Mouse (Mus musculus) megakaryocyte-erythroid progenitor cell, adult 5-6 weeks (primary cell): Measurements from ENCODE around the gene Naa16. TPM values are rescaled to one million over a fixed set of nuclear protein-coding genes. Genes with fewer than 3 reads are reported as not detected.

Source experiments
- ATAC-seq: replicated peaks from 2 replicates; pipeline ENCODE4 v1.8.0; 2016; ENCODE audit warnings: mild to moderate bottlenecking, inconsistent platforms; ENCODE audit not compliant: severe bottlenecking, poor library complexity, low FRiP score, low TSS enrichment
- total RNA-seq, 2 experiments: library from RNA; stranded (forward) in 1 of 2; stranded (reverse) in 1 of 2; fragments of 200-1000, 215-1000 nt in 1 of 2; fragments of >200 nt in 1 of 2; fragmentation: Nextera tagmentation in 1 of 2; gene quantifications; 2 replicates each; pipeline ENCODE4 v1.2.3; 2014 to 2017

Naa16 gene
- total RNA-seq, 2 experiments from 2014 or later, result 34.0 to 40.3 TPM

DNA sequence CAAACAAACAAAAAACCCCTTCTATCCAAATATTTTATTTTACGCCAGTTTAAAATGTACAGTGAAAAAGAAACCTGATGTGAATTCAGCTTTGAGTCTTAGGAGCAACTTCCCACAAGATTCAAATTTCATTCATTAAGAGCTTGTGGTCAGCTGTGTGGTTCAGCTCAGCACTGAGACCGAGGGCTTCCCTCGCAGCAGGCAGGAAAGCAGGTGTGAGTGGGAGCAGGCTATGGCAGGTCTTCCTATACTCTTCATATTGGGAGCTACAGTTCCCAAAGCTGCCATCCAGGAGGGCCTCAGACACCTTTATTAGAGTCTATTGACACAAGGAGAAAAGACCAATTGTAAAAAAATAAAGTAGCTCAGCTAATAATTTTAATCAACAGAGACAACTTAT is 55.0 kb downstream of the Naa16 start:
- ATAC-seq, result no peak

DNA sequence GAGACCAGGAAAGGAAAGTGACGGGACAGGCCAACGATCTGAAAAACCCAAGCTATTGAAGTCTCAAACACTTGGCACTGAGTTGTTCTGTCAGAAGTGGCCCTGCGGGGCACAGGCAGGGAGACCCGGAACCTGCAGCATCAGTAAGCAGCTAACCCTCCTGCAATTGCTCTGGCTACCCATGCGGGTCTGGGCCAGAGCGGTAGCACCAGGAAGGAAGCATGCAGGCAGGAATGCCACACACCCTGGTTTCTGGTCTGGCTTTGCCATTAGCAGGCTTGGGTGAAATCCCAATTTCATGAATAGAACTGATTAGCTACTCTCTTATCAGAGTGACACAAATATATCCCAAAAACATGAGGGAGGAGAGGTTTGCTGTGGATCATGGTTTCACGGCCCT is 58.6 kb downstream of the Naa16 start:
- ATAC-seq, result no peak

DNA sequence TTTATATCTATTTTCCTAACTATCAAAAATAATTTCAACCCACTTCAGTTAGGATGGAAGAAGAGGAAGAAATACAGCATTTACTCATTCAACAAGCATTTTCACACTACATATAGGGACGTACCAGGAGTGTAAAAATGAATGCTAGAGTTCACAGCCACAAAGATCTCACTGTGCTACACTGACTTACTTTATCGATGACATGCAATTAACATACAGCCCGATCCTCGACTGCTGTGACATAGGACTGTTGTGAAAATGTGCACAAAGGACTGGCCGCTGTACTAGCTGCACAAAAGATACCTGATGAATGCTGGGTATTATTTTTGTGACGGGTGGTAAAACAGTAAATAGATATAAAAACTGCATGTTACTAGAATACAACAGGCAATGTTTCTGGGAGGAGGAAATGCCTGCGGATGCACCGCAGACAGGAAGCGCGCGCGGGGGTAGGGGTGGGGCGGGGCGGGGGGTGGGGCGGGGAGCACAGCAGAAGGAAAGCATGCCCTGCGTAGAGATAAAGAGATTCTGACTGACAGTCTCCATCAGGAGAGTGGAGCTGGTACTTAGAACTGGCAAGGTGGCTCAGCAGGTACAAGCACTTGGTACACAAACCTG is 59.5 kb downstream of the Naa16 start:
- peak; percentile 80 for ATAC-seq

DNA sequence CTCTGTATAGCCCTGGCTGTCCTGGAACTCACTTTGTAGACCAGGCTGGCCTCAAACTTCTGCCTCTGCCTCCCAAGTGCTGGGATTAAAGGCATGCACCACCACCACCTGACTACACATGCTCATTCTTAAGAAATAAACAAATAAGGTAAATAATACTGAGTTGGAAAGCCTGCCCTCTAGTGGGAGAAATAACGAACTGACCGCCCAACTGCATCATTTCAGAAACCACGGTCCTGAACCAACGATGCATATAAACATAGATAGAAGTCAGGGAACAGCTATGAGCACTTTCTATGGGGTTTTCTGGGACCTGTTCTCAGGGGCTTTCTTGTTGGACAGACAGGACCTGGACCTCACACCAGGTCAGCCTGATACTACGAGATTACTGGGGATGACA is 63.5 kb downstream of the Naa16 start:
- ATAC-seq, result 0 out of 2 replicates have a peak, but pooled peaks have one; percentile 51

DNA sequence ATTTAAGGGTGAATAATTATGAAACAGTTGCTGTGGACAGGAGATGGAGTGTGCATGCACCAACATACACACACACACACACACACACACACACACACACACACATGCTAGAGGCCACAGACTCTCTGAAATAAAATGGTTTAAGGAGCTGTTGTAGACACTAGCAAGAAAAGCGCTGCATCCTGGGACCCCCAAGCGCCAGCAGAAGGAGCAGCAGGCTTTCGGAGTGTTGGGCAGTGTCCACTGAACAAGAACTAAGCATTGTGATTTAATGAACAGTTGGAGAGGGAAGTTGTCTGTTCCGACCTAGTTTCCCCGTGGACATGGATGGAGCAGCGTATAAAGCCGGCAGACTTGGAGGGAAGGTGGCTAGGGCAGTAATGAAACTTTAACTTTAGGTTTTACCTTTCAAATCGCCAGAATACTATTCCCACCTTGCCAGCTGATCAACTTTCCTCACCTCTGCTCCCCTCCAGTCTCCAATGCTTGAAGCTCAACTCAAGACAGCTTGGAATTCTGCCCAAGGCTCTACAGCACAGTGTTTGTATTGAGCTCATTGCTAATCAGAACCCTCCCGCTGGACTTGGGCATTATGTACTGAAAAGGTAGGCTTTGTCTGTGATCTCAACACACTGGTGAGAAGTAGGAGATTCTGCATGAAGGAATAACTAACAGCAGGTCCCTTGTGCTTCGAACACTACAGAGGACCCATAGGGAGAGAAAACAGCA is 66.3 kb downstream of the Naa16 start:
- ATAC-seq, result no peak

DNA sequence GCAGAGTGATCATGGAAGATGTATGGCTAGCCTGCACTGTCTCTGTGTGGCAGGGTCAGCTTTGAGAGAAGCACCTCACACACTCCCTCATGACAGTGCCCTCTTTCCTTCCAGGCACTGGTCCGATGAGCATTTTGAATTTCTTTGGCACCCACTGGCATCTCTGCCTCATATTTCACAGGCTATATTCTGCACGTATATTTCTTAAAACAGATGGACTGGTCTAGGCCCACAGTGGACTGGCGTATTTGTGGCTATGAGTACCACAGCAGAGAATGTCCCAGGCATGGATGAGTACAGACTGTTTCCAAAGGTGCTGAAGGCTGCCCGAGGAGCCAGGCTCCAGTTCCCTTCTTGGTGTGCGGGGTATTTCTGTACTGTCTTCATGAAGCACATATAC is 68.7 kb downstream of the Naa16 start:
- no peak for ATAC-seq

DNA sequence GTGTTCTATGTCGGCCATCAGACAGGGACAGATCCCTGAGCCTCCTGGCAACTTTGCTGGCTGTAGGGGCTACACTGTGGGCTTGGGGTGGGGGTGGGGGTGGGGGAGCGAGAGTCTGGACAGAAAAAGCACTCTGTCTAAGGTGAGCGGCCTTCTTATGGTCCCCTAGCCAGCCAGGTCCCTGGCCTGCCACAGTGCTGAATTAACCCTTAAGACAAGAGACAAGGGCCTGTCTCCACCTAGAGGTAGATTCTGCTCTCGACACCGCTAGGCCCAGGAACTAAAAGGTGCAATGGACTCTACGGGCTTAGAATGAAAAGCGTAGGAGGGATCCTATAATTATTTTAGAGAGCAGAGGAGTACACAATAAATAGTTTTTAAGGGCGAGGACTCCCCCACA is 69.4 kb downstream of the Naa16 start:
- ATAC-seq, result peak; percentile 91

DNA sequence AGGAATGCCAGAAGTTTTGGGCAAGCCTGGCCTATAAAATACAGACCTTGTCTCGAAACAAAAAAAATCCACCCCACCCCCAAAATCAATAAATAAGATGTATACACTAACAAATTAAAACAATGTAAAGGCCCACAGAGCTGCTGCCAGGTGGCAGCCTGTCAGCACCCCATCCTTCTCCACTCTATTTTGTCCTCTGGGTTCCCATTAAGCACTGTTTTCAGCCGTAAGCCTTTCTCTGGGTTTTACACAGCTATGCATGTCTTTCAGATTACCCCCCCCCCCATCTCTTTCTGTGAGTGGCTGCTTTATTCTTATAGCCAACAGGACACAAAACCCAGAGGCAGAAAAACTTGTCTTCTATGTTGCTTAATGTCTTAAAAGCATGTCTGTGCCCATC is 73.0 kb downstream of the Naa16 start:
- no peak for ATAC-seq

DNA sequence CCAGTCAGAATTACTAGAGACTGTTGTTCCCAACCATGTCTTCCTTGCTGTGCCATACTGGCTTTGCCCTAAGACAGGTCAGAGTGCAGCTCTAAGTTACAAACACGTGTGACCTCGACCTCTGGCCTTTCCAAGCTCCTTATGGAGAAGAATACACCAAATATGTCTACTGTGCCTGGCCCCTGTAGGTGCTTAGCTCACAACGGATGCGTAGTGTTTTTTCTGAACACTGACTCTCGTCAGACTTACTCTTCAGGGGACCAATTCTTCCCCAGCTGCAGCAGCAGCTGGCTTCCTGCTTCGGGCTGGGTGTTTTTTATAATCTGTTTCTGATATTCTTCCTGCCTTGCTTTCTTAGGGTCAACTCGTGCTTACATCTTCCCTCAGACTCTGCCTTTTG is 74.7 kb downstream of the Naa16 start:
- ATAC-seq, result no peak

DNA sequence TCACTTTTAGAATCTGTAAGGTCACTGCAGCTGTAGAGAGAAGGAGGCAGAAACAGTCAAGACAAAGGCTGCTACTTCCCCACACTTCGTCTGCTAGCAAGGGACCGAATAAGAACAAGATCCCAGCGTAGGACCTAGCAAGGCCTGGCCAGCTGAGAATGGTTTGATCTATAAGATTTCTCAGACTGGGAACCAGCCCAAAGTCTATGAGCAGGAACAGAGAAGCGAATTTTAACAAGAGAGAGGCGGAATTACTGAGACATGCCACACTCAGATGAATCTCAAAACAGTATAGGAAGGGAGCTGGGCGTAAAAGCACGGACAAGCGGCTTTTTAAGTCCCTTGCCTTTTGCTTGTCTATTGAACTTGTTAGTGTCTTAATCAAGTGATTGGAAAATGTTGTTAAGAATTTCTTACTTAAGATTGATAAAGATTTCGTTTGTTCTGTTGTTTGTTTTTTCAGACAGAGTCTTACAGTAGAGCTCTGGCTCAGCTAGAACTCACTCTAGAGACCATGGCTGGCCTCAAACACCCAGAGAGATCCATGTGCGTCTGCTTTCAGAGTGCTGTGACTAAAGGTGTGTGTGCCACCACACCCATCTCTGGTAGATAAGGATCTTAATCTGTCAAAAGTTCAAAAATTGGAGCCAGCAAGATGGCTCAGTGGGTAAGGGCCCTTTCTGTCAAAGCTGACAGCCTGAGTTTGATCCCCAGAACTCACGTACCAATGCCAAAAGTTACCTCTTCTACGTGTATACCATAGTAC is 76.2 kb downstream of the Naa16 start:
- ATAC-seq, result no peak

DNA sequence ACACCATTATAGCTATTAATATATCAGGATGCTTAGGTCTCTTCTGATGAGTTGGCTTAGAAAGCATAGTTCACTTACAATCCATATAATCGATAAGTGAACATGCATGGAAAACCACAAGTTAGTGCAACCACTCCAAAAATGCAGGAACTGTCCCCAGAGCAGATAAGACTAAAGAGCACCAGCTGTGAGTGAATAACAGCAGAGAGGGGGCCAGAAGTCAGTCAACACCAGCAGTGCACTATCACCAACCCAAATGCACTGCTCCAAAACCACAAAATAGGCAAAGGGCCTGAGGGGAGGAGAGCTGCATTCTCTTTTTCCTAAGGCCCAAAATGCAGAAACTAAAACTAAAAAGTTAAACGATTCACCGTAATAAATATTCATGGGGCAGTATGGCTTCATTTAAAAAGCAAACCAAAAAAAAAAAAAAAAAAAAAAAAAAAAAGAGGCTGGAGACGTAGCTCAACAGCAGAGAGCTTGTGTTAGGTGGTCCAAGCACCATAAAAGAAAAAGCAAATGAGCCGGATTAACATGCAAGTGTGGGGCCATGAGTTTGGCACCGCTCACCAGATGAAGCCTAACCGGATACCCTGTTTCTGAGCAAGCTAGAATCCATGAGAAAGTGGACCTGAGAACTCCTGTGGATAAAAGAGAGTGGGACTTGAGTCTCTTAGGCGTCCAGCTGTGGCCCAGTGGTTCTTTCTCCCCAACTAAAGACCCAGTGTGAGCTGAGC is 77.0 kb downstream of the Naa16 start:
- peak; percentile 91 for ATAC-seq

DNA sequence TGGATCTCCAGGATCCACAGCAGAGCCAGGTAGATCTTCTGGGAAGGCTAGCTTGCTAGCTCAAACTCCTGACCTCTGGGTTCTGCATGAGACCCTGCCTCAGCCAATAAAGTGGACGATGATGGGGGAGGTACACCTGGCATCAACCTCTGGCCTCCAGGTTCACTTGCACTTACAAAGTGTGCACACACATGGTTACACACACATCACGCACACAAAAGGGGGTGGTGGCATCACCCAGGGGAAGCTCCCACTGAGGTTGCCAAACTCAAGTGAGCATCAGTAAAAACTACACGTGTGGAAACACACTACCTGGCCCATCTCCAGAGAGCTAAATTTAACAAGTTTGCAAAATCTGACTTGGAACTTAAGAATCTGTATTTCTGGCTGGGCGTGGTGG is 77.9 kb downstream of the Naa16 start:
- no peak for ATAC-seq

DNA sequence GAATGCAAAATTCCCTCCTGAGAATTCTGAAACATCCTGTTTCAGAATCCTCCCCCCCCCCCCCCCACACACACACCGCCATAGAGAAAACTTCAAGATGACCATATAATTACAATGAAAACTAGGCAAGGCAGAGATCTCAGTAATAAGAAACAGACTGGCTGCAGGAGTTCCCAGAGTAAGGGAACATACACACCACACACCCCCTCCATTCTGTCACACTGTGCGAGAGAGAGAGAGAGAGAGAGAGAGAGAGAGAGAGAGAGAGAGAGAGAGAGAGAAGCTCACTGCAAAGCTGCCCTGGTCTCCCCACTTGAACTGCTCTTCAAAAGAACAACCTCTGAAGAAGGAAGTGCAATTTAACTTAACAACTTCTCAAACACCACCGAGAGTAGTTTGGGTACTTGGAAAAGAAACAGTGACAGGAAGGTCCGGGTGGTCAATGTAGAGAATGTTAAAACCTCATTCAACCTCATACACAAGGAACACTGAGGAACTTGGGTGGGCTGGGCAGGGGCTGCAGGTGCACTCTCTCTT is 78.6 kb downstream of the Naa16 start:
- ATAC-seq, result no peak

DNA sequence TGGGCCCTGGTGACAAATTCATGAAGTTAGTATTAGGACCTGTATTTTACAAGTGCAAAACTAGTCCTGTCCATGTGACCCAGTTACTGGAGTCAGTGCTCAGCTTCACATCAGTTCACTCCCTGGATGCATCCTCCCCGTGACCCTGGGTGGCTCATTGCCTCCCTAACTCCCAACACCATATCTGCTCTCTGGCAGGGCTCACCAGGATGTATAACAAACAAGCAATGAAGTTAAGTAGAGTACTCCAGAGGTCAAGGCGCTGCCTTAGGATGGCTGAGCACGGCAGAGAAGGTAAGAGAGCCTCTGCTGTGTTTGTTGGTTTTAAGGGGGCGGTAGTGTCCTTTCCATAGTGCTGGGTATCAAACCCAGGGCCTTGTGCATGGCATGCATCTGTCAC is 81.5 kb downstream of the Naa16 start:
- no peak for ATAC-seq

DNA sequence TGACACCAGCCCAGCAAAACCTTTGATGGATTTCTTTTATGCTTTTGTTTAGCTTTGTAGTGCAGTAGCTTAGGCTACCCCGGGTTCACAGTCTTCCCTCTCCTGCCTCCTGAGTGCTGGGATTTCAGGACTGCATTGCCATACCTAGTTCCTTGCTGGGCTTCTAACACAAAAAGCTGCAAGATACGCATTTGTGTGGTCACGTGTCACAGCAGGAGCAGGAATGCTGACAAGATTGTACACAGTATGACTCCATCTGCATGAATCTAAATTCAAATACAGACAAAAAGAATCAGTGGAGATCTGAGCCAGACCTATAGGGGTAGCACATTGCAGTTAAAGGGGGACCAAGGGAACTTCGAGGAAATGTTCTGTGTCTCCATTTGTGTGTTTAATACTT is 82.2 kb downstream of the Naa16 start:
- ATAC-seq, result no peak

DNA sequence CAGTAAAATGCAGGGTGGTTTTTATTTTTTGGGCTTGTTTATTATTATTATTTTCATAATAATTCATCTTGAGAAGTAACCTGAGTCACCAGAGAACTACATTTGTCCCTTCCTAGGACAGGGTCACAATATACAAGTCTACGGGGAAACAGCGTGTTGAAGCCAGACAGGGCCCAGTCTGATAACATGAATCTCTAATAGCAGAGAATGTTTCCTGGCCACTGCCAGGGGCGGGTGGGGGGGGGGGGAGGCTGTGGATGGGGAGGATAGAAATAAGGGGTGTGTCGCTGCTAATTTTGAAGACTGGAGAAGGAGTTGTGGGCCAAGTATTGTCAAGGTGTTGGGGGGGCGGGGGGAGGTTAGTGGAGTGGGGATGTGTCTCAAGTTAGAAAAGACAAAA is 82.7 kb downstream of the Naa16 start:
- peak; percentile 69 for ATAC-seq

DNA sequence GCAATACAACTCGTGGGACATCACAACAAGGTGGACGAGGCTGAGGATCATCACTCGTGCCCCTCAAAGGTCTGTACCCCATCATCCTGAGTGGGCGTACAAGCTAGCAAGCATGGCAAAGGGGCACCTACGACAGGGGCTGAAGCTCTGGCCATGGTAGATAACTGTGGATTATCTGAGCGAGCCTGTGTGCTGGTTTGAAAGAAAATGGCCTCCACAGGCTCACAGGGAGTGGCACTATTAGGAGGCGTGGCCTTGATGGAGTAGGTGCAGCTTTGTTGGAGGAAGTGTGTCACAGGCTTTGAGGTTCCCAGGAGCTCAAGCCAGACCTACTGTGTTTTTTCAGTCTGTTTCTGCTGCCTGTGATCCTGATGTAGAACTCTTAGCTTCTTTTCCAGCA is 83.4 kb downstream of the Naa16 start:
- ATAC-seq, result peak; percentile 65

DNA sequence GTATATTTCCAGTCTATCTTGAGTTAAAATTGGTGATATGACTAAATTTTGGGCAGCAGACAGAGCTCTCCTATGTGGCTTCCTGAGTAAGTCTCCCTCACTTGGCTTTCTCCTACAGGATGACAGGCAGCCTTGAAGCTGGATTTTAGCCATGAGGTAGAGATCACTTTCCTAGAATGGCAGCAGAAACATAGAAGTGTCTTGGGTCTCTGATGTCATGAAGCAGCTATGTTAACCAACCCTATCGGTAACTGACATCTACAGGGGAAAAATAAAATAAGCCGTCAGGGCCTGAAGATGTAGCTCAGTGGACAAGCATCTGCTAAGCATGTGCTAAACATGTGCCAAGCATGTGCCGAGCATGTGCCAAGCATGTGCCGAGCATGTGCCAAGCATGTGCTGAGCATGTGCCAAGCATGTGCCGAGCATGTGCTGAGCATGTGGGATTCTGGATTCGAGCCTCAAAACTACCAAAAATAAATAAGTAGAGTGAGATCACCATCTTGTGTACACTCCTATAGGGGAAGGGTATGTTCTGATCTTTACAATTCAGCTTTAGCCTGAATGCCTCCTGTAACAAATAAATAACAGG is 85.6 kb downstream of the Naa16 start:
- ATAC-seq, result no peak

DNA sequence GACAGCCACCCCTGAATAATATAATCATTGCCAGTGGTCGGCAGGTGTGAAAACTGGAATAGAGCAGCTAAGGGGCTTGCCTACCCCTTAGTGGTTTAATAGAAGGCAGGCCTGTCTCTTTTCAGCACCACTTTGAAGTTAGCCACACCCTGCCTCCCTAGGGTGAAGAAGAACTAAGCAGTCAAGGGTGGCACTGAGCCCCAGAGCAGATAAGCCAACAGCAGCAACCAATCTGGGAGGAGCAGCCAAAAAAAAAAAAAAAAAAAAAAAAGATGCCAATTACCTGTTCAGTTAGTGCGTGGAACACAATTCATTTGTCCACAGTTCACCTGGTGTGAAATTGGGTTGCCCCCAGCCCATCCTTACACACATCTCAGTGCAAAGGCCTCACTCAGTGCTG is 87.4 kb downstream of the Naa16 start:
- peak; percentile 43 for ATAC-seq
